Mouse (Mus musculus): ENCODE measurements around the gene Hid1.

DNA sequence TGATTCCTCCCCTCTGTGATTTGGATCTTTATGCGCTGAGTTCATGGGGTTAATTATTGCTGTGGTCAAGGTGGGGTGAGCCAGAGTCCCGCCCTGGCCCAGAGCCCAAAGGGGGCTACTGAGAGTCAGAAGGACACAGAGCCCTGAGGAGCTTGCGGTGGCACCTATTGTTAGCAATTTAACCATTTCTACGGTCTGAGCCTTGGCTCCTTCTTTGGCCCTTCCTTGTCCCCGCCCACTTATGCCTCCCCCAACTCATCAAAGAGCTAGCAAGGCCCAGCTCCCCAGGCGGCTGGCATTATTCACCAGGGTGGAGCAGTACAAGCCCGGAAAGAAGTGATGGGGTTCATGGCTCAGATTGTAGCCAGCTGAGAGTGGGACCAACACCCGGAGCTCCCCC, 60.7 kb downstream of the Hid1 start, which contains the start of gene Otop2:
- TF ChIP-seq CTCF (IDR thresholded peaks at IDR 0.05; ENCODE audit: extremely low read depth, insufficient read depth, low read length) (no peak), POLR2A (IDR thresholded peaks at IDR 0.05; ENCODE audit: extremely low read depth, insufficient read depth, low read length) (no peak)

Measured in cortical plate, adult 2 months (tissue).